In genomic region chr6:59024806-59025205, GRCm38 (mm10) we compare ENCODE assay signal across 10 mouse cellular contexts. TPM values are rescaled to one million over a fixed set of nuclear protein-coding genes. Genes with fewer than 3 reads are reported as not detected.
DNase-seq lines count a peak whose midpoint lies in the region; ATAC-seq and TF ChIP-seq lines count a peak whose summit lies in the region.
"Had no signal": no experiment of that assay in that cellular context is flagged by ENCODE, and none has a peak within 500 bp of the region (broad histone marks: within the 10 kb centered on the region; RNA-seq: fewer than 3 reads in every experiment).

No protein-coding gene starts in this region.

- no peaks in the 10 kb centered on the region for H3K36me3 ChIP-seq in lung, postnatal 0 days (ENCODE audit: insufficient read depth, low read length)
- no peaks in the 10 kb centered on the region for H3K36me3 ChIP-seq in liver, embryonic 14.5 days (replicated peaks; ENCODE audit: control insufficient read depth, insufficient read depth, low read depth)

- 16% methylated on average over 3 of the region's 3 CpGs for WGBS in lung, postnatal 0 days
- 27% methylated on average over 3 of the region's 3 CpGs for WGBS in liver, embryonic 14.5 days (ENCODE audit: insufficient replicate concordance)

- no peak for TF ChIP-seq CTCF in lung, postnatal 0 days (IDR thresholded peaks at IDR 0.05)
- TF ChIP-seq CTCF in liver, embryonic 14.5 days (IDR thresholded peaks at IDR 0.05; ENCODE audit: low read depth) = no peak

- H3K9me3 ChIP-seq in lung, postnatal 0 days (ENCODE audit: low read length) = no peaks in the 10 kb centered on the region
- H3K9me3 ChIP-seq in liver, embryonic 14.5 days (ENCODE audit: control insufficient read depth, low read length) = no peaks in the 10 kb centered on the region

- DNase-seq in embryo, embryonic 11.5 days (ENCODE audit: low read depth, low spot score) = peak; percentile 1
- no peak for DNase-seq in embryo, embryonic 11 days
- peak; percentile 28 for DNase-seq in lung, postnatal 0 days (ENCODE audit: low spot score)
- no peak for DNase-seq in lung, postnatal 36 days
- no peak for DNase-seq in liver, embryonic 14.5 days (ENCODE audit: low read depth in 3 of 3, low spot score in 3 of 3)
- no peak for DNase-seq in adrenal gland, postnatal 25 days
- DNase-seq in spleen, adult 12 weeks (ENCODE audit: low spot score) = no peak
- no peak for DNase-seq in left cerebral cortex, adult 8-10 months (ENCODE audit: low spot score in 2 of 2)

- no peak overlapping the region for H3K9ac ChIP-seq in lung, postnatal 0 days (replicated peaks; ENCODE audit: low read depth)
- H3K9ac ChIP-seq in liver, embryonic 14.5 days (replicated peaks) = no peak overlapping the region; the same call in 1 of the 2 replicates

- ATAC-seq in lung, postnatal 0 days = 0 out of 2 replicates have a peak, but pooled peaks have one; percentile 18
- ATAC-seq in liver, embryonic 14.5 days (ENCODE audit: insufficient read depth) = no peak

- peak overlapping the region; percentile 76 for H3K27ac ChIP-seq in lung, postnatal 0 days (ENCODE audit: low read length)
- no peak overlapping the region for H3K27ac ChIP-seq in liver, embryonic 14.5 days
- H3K27ac ChIP-seq: macrophage had no signal

- H3K4me3 ChIP-seq in lung, postnatal 0 days (ENCODE audit: low read depth, low read length) = peak overlapping the region; percentile 54; the same call in 1 of the 2 replicates
- H3K4me3 ChIP-seq in liver, embryonic 14.5 days (ENCODE audit: insufficient read depth in 1 of 2, low read depth in 2 of 2, low read length in 2 of 2) = peak overlapping the region in 1 of 2 experiments; percentile 65; a peak in 1 of 4 replicates

- H3K27me3 ChIP-seq in lung, postnatal 0 days (replicated peaks; ENCODE audit: insufficient read depth, low read length) = no peaks in the 10 kb centered on the region
- H3K27me3 ChIP-seq in liver, embryonic 14.5 days (ENCODE audit: control insufficient read depth, insufficient read depth, low read length) = no peaks in the 10 kb centered on the region

- TF ChIP-seq EP300 in lung, postnatal 0 days (IDR thresholded peaks at IDR 0.05) = no peak
- no peak for TF ChIP-seq EP300 in liver, embryonic 14.5 days (IDR thresholded peaks at IDR 0.05; ENCODE audit: low read depth)

- peak overlapping the region; percentile 51 for H3K4me2 ChIP-seq in lung, postnatal 0 days (replicated peaks; ENCODE audit: low read depth, low read length)
- H3K4me2 ChIP-seq in liver, embryonic 14.5 days (ENCODE audit: low read depth) = peak overlapping the region; percentile 63

- no peaks in the 10 kb centered on the region for H3K4me1 ChIP-seq in lung, postnatal 0 days (ENCODE audit: insufficient read depth, low read depth, low read length)
- no peaks in the 10 kb centered on the region; a peak in 1 of 4 replicates for H3K4me1 ChIP-seq in liver, embryonic 14.5 days (replicated peaks; ENCODE audit: control insufficient read depth in 2 of 2, insufficient read depth in 2 of 2, low read length in 1 of 2)

RNA-seq across cellular contexts. Expression of gene Fam13a, which starts 0.5 kb away (rescaled TPM):
- polyA plus RNA-seq in lung, postnatal 0 days (2015; fragmentation: Nextera tagmentation; extraction: Ambion mirVana) = 21.4 and 23.5 TPM in 2 replicates
- 0.23 and 0.32 TPM in 2 replicates for polyA plus RNA-seq in liver, embryonic 14.5 days (2012; rRNA removed)
- 0.77 and 1.1 TPM in 2 replicates for polyA plus RNA-seq in liver, embryonic 14.5 days (2014; fragmentation: Nextera tagmentation; extraction: Ambion mirVana)
- 49.5 and 64.0 TPM in 2 replicates for total RNA-seq in adrenal gland, postnatal 25 days (2021)
- total RNA-seq in left cerebral cortex, adult 8-10 months (2022) = 10 to 100 TPM; 14.7 to 17.0 (median 15.9) TPM
- polyA plus RNA-seq: erythroblast, embryonic 14.5 days had no signal

Comparison
In these comparisons a context has a peak if more than half of its experiments do, and no peak if none do; other contexts are left out.
1. DNase-seq: peak in embryo, embryonic 11.5 days (single experiment) and lung, postnatal 0 days (single experiment); none in embryo, embryonic 11 days (single experiment), lung, postnatal 36 days (single experiment), liver, embryonic 14.5 days (0 of 3), adrenal gland, postnatal 25 days (single experiment), spleen, adult 12 weeks (single experiment) and left cerebral cortex, adult 8-10 months (0 of 2).